Mouse (Mus musculus) embryonic facial prominence, embryonic 15.5 days (tissue): ENCODE data around the gene Vmn1r208. TPM values are rescaled to one million over a fixed set of nuclear protein-coding genes. Genes with fewer than 3 reads are reported as not detected.
"Not testable (repeated sequence)": the region's sequence is repeated elsewhere in the genome, so short reads cannot be mapped to it uniquely, and the experiment has no call there.

ENCODE experiments used
- ATAC-seq: fragments of 200-750 bp; cut with Nextera tagmentation; 2 replicates; pipeline ENCODE4 v1.8.0; 2017; ENCODE audit warnings: low read depth, moderate TSS enrichment; ENCODE audit not compliant: insufficient number of reproducible peaks, low FRiP score, low TSS enrichment
- H3K27ac ChIP-seq: fragments of 300-500 bp; sonication (generic); replicated peaks from 2 replicates; pipeline ENCODE4 v1.5.1; 2015; ENCODE audit warnings: mild to moderate bottlenecking, inconsistent platforms
- H3K27me3 ChIP-seq: fragments of 300-500 bp; sonication (generic); 2 replicates; pipeline ENCODE4 v1.6.1; 2015; ENCODE audit warnings: inconsistent platforms
- H3K36me3 ChIP-seq: fragments of 300-500 bp; sonication (generic); 2 replicates; pipeline ENCODE4 v1.6.1; 2015; ENCODE audit warnings: mild to moderate bottlenecking, inconsistent platforms
- H3K4me1 ChIP-seq: fragments of 300-500 bp; sonication (generic); 2 replicates; pipeline ENCODE4 v1.6.1; 2015; ENCODE audit warnings: inconsistent platforms
- H3K4me2 ChIP-seq: fragments of 300-500 bp; sonication (generic); replicated peaks from 2 replicates; pipeline ENCODE4 v1.6.1; 2015; ENCODE audit warnings: mild to moderate bottlenecking, inconsistent platforms
- H3K4me3 ChIP-seq: fragments of 300-500 bp; sonication (generic); replicated peaks from 2 replicates; pipeline ENCODE4 v1.5.1; 2015; ENCODE audit warnings: mild to moderate bottlenecking, inconsistent platforms
- H3K9ac ChIP-seq: fragments of 300-500 bp; sonication (generic); 2 replicates; pipeline ENCODE4 v1.6.1; 2015; ENCODE audit warnings: inconsistent platforms
- H3K9me3 ChIP-seq: fragments of 300-500 bp; sonication (generic); replicated peaks from 2 replicates; pipeline ENCODE4 v1.6.1; 2016; ENCODE audit warnings: inconsistent platforms
- WGBS: fragments of 180-500 bp; shearing (Covaris S2); methylation state at CpG from one replicate; pipeline ENCODE4 v1.1.7; 2015; 5-methylcytosine and 5-hydroxymethylcytosine counted together
- polyA plus RNA-seq: library from polyadenylated mRNA; unstranded; fragments of >200 nt; fragmentation: Nextera tagmentation; extraction: Ambion mirVana; gene quantifications from 2 replicates; pipeline ENCODE4 v1.2.1, GENCODE M21; 2015

Vmn1r208 gene
- polyA plus RNA-seq: 0.12 TPM in 1 of 2 replicates, not detected in the other

GRCm38 (mm10) chr13:22777300-22777699 is at the start of gene Vmn1r208:
TSS of gene Vmn1r208 (minus strand) at chr13:22777400.
- H3K9me3 ChIP-seq, H3K36me3 ChIP-seq, H3K27me3 ChIP-seq, H3K27ac ChIP-seq, H3K4me2 ChIP-seq, H3K4me1 ChIP-seq, H3K4me3 ChIP-seq, H3K9ac ChIP-seq, ATAC-seq: not testable (repeated sequence)
- WGBS: no CpG with 5 or more reads among the region's 7 CpGs

- H3K4me2 ChIP-seq, H3K27me3 ChIP-seq, H3K36me3 ChIP-seq, ATAC-seq, H3K9ac ChIP-seq, H3K4me3 ChIP-seq, H3K27ac ChIP-seq, H3K9me3 ChIP-seq, H3K4me1 ChIP-seq: not testable (repeated sequence)
- WGBS: 88% methylated on average over 1 of the region's 1 CpGs
Measured at GRCm38 (mm10) chr13:22821601-22822000, 44.4 kb upstream of the Vmn1r208 start.

GRCm38 (mm10) chr13:22809582-22809981 is 32.4 kb upstream of the Vmn1r208 start, which contains the start of gene Vmn1r209:
TSS of gene Vmn1r209 (minus strand) at chr13:22809682.
- not testable (repeated sequence) for H3K9ac ChIP-seq, H3K27ac ChIP-seq, ATAC-seq, H3K4me2 ChIP-seq, H3K9me3 ChIP-seq, H3K4me1 ChIP-seq, H3K27me3 ChIP-seq, H3K4me3 ChIP-seq, H3K36me3 ChIP-seq

- not testable (repeated sequence) for H3K4me1 ChIP-seq, H3K27ac ChIP-seq, H3K36me3 ChIP-seq, ATAC-seq, H3K9me3 ChIP-seq, H3K4me2 ChIP-seq, H3K4me3 ChIP-seq, H3K9ac ChIP-seq, H3K27me3 ChIP-seq
- 66% methylated on average over 3 of the region's 3 CpGs for WGBS
Measured at GRCm38 (mm10) chr13:22788096-22788495, 10.9 kb upstream of the Vmn1r208 start.

GRCm38 (mm10) chr13:22784159-22784558 is 7.0 kb upstream of the Vmn1r208 start:
- not testable (repeated sequence) for H3K4me3 ChIP-seq, ATAC-seq, H3K4me2 ChIP-seq

GRCm38 (mm10) chr13:22771592-22771991 is 5.6 kb downstream of the Vmn1r208 start:
- H3K36me3 ChIP-seq, H3K27ac ChIP-seq, H3K9ac ChIP-seq, ATAC-seq, H3K27me3 ChIP-seq, H3K4me2 ChIP-seq, H3K9me3 ChIP-seq, H3K4me1 ChIP-seq, H3K4me3 ChIP-seq: not testable (repeated sequence)
- WGBS: 84% methylated on average over 1 of the region's 2 CpGs

More at GRCm38 (mm10) chr13:22784159-22784558, 7.0 kb upstream of the Vmn1r208 start:
- not testable (repeated sequence) for H3K27me3 ChIP-seq, H3K9me3 ChIP-seq, H3K4me1 ChIP-seq, H3K36me3 ChIP-seq, H3K9ac ChIP-seq, H3K27ac ChIP-seq

GRCm38 (mm10) chr13:22747524-22747923 is 29.7 kb downstream of the Vmn1r208 start:
- ATAC-seq: no peak
- H3K4me2 ChIP-seq: no peak overlapping the region
- no peak overlapping the region for H3K4me3 ChIP-seq
- no peaks in the 10 kb centered on the region for H3K27me3 ChIP-seq
- H3K4me1 ChIP-seq: no peaks in the 10 kb centered on the region
- H3K9ac ChIP-seq: no peak overlapping the region
- no peaks in the 10 kb centered on the region for H3K9me3 ChIP-seq
- no peak overlapping the region for H3K27ac ChIP-seq
- H3K36me3 ChIP-seq: no peaks in the 10 kb centered on the region

- H3K36me3 ChIP-seq, H3K9ac ChIP-seq, H3K27ac ChIP-seq, ATAC-seq, H3K4me2 ChIP-seq, H3K4me3 ChIP-seq, H3K9me3 ChIP-seq, H3K27me3 ChIP-seq, H3K4me1 ChIP-seq: not testable (repeated sequence)
Measured at GRCm38 (mm10) chr13:22729529-22729928, 47.7 kb downstream of the Vmn1r208 start, which contains the start of gene Vmn1r207-ps. TSS of gene Vmn1r207-ps (minus strand) at chr13:22729629.

Other genes with a start within 250 kb of the Vmn1r208 start
- gene Vmn1r204, start 224.2 kb downstream of the Vmn1r208 start, polyA plus RNA-seq: not detected in 2 replicates
- gene Vmn1r205, start 184.4 kb downstream of the Vmn1r208 start, polyA plus RNA-seq: not detected in 2 replicates
- not detected in 2 replicates for gene Vmn1r206, start 153.1 kb downstream of the Vmn1r208 start, polyA plus RNA-seq
- gene Vmn1r207-ps, start 47.8 kb downstream of the Vmn1r208 start, polyA plus RNA-seq: not detected in 2 replicates
- not detected in 2 replicates for gene Vmn1r209, start 32.3 kb upstream of the Vmn1r208 start, polyA plus RNA-seq
- gene Vmn1r210, start 53.9 kb upstream of the Vmn1r208 start, polyA plus RNA-seq: not detected in 2 replicates
- not detected in 2 replicates for gene Vmn1r211, start 80.2 kb upstream of the Vmn1r208 start, polyA plus RNA-seq
- gene Vmn1r212, start 106.8 kb upstream of the Vmn1r208 start, polyA plus RNA-seq: not detected in 2 replicates
- gene Vmn1r213, start 230.3 kb upstream of the Vmn1r208 start, polyA plus RNA-seq: not detected in 2 replicates